Mouse (Mus musculus) 416B (cell line): ENCODE measurements around the gene Colgalt2.
A peak's percentile ranks its signal among the peaks of the same experiment; 100 is the strongest.

Source experiments
- DNase-seq: peaks from one replicate; pipeline ENCODE4 v3.0.0; 2011; ENCODE audit warnings: low read depth

Gene Colgalt2

GRCm38 (mm10) chr1:152492258-152492657 is 92.6 kb downstream of the Colgalt2 start:
- DNase-seq, result no peak

- no peak for DNase-seq
These were observed 97.2 kb downstream of the Colgalt2 start for GRCm38 (mm10) chr1:152496831-152497230.

DNA sequence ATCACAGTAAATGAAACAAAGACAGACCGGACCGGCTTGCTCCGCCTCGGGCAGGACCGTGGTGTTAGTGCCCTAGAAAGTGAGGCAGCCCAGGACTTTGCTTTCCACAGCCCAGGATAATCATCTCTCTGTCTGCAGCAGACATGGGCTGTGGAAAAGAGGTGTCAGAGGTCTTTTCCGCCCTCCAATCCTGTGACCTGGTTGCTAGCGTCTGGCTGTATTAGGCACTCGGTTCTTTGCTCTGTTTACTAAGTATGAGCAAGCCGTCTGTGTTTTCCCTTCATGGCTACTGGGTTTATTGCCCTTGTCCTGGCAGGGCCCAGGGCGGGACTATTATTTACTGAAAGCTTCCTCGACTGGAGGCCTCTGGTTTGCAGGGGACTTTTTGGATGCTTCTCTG is 98.0 kb downstream of the Colgalt2 start:
- no peak for DNase-seq

GRCm38 (mm10) chr1:152499802-152500201 is 100.2 kb downstream of the Colgalt2 start:
- peak; percentile 70 for DNase-seq

GRCm38 (mm10) chr1:152506175-152506574 is 106.5 kb downstream of the Colgalt2 start:
- no peak for DNase-seq

DNA sequence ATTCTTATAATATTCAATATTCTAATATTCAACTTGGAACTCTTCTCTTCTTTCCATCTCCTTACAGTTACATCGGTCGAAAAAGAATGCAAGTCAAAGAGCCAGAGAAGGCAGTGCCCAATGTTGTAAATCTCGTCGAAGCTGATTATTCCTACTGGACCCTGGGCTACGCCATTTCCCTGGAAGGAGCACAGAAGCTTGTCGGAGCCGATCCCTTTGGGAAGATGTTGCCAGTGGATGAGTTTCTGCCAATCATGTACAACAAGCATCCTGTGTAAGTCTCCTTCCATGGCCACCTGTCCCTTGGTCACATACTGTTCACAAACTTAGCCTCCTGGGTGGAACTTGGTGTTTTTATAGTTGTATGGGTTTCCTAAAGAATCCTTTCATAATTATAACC is 107.1 kb downstream of the Colgalt2 start:
- DNase-seq, result no peak

- DNase-seq, result no peak
These were observed 109.0 kb downstream of the Colgalt2 start for GRCm38 (mm10) chr1:152508481-152509220.

- peak; percentile 82 for DNase-seq
These were observed 111.6 kb downstream of the Colgalt2 start for GRCm38 (mm10) chr1:152511237-152511636.

DNA sequence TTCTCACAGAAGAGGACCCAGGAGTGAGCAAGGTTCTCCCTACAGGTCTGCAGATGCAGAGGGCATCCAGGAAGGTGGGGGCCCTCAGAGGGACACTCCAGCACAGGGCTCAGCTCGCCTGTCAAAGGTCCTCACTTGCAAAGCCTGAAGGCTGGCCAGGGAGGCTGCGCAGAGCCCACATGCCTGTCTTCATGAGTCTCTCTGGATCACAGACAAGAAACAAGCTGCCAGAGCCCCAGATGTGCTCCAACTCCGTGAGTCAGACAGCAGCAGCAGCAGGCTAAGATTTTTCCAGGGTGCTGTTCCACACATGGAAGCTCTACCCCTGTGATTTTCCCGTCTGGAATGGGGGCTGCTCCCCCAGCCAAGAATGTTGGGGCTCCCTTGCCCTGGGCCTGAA is 114.6 kb downstream of the Colgalt2 start:
- no peak for DNase-seq

- DNase-seq, result no peak
These were observed 117.5 kb downstream of the Colgalt2 start for GRCm38 (mm10) chr1:152517057-152517570.

- DNase-seq, result no peak
These were observed 119.3 kb downstream of the Colgalt2 start for GRCm38 (mm10) chr1:152518971-152519370.

GRCm38 (mm10) chr1:152520798-152521575 is 121.4 kb downstream of the Colgalt2 start:
- DNase-seq, result peak; percentile 36

- DNase-seq, result no peak
These were observed 122.6 kb downstream of the Colgalt2 start for GRCm38 (mm10) chr1:152522226-152522625.

GRCm38 (mm10) chr1:152523292-152523691 is 123.7 kb downstream of the Colgalt2 start:
- no peak for DNase-seq

GRCm38 (mm10) chr1:152524098-152524892 is 124.7 kb downstream of the Colgalt2 start:
- DNase-seq, result no peak

- DNase-seq, result peak; percentile 88
These were observed 125.5 kb downstream of the Colgalt2 start for GRCm38 (mm10) chr1:152524987-152525648.

DNA sequence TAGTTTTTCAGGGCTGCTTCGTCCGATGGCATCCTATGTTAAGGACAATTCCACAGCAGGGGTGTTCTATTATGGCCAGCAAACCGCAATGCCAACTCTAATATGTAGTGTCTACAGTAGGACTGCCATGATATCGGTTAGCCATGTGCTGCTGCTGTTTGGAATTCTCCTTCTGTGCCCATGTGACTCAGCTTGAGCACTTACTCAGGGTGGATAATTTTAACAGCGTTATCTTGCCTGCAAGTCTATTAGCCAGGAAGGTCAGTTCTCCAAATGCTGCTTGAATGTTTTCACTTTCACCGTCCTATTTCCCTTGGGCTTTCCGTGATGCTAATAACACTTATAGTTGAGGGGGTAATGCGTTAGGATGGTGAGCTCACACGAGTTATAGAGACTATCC is 126.5 kb downstream of the Colgalt2 start:
- no peak for DNase-seq

DNA sequence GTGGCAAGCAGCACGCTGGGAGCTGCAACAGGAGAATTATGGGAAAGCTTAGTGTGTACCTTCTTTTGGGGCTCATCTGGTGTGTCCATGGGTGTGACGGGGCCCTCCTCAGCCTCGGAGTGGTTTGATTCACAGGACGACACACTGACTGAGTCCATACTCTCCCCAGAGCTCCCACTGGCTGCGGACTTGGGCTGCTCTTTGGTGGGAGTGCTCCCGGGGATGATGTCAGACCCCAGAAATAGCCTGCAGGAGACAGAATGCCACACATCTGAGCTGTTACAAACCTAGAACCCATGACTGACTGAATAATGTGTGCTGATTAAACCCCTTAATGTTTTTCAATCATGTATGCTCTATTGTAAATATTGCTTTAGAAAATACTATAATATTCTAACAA is 128.6 kb downstream of the Colgalt2 start:
- DNase-seq, result no peak

- DNase-seq, result peak; percentile 24
These were observed 129.1 kb downstream of the Colgalt2 start for GRCm38 (mm10) chr1:152528778-152529177.

- DNase-seq, result no peak
These were observed 131.9 kb downstream of the Colgalt2 start for GRCm38 (mm10) chr1:152531498-152531897.

DNA sequence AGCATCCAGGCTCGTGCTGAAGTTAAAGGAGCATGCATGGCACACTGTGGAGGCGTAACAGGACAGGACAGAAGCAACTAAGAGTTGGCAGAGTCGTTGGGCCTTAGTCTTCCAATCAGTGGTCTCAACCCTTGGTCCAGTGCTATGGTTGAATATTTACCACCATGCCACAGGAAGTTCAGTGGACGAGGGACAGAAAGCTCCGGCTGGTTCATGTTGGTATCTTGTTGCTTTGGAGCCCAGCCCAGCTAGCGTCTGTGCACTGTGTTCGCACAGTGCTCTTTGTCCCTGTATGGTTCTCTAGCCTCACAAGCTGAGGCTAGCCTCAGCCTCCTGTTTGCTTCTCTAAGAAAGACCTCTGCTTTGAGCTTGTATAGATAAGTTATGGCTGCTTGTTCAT is 134.9 kb downstream of the Colgalt2 start:
- no peak for DNase-seq
